Mouse (Mus musculus): Measurements from ENCODE around the gene Tmod3.

- TF ChIP-seq POLR2A (IDR thresholded peaks at IDR 0.05; ENCODE audit: borderline replicate concordance, extremely low read depth, low read depth, low read length) = no peak
- TF ChIP-seq CTCF (IDR thresholded peaks at IDR 0.05; ENCODE audit: insufficient read depth, low read length) = no peak
These were observed 93.6 kb downstream of the Tmod3 start for GRCm38 (mm10) chr9:75465856-75466255.

All from lung, adult 2 months (tissue).